Mouse (Mus musculus): ENCODE data around the gene Tbx1.
"Not testable (repeated sequence)": the region's sequence is repeated elsewhere in the genome, so short reads cannot be mapped to it uniquely, and the experiment has no call there.

The Tbx1 gene

GRCm38 (mm10) chr16:18543151-18543829, 47.2 kb downstream of the Tbx1 start:
- DNase-seq: no peak

GRCm38 (mm10) chr16:18539281-18539680, 51.2 kb downstream of the Tbx1 start:
- no peak for DNase-seq

GRCm38 (mm10) chr16:18537407-18537990, 53.0 kb downstream of the Tbx1 start:
- no peak for DNase-seq

GRCm38 (mm10) chr16:18533061-18533460, 57.4 kb downstream of the Tbx1 start:
- not testable (repeated sequence) for DNase-seq
